Mouse (Mus musculus): ENCODE results near the gene Gm13889.
A peak's percentile ranks its signal among the peaks of the same experiment; 100 is the strongest.

Gene Gm13889

GRCm38 (mm10) chr2:93956908-93957784 lies at the start of gene Gm13889:
Gene Gm13889, minus strand, starts transcription at chr2:93957201.
- DNase-seq: peak; percentile 63 to 70

DNA sequence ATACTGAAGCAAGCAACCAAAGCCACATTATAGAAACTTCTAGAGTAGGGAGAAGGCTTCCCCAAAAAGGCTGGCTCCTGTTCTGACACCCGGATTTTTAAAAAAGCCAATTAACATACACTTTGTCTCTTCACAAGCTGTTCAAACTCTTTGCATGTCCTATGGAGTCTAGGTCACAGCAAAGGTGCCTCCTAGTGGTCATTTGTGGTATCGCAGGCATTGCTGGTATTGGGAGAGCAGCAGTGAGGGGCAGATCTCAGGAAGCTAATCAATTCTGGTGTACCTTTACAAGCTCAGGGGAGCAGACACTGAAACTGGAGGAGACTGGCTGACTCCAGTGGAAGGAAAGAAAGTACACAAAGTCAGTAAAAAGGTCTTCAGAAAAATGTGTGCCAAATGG lies 45.3 kb upstream of the Gm13889 start:
- DNase-seq: peak; percentile 48 to 87

DNA sequence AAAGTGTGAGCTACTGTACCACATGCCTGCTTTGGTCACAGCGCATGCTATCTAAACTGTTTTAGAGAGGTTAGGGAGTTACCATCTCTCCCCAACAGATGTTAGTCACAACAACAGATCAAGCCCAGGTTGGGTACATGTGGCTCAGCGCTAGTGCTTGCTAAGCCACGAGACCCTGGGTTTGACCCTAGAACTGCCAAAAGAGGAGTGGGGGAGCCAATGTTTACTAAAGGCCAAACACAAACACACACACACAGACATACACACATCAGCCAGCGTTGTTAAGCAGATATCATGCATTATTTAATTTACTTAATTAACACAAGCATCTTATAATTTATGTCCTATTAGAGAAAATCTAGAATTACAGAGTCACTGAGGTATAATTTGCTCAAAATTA lies 44.9 kb upstream of the Gm13889 start:
- DNase-seq: no peak

DNA sequence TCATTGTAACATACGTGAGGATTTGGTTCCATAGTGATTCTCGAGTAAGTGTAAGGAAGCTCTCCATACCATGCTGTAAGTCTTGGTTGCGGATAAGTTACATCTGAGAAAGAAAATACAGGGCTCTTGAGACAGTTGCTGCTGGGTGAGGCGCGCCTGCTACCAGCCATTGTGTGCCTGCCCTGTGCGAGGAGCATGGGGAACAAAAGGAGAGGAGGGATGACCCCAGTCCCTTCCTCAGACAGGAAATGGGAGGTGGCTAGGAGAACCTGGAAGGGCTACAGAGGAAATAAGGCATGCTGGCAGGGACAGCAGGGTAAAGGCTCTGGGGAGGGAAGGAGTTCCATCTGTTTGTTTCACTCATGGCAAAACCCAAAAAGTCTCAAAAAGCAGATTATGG lies 44.4 kb upstream of the Gm13889 start:
- DNase-seq: peak; percentile 26 to 29

DNA sequence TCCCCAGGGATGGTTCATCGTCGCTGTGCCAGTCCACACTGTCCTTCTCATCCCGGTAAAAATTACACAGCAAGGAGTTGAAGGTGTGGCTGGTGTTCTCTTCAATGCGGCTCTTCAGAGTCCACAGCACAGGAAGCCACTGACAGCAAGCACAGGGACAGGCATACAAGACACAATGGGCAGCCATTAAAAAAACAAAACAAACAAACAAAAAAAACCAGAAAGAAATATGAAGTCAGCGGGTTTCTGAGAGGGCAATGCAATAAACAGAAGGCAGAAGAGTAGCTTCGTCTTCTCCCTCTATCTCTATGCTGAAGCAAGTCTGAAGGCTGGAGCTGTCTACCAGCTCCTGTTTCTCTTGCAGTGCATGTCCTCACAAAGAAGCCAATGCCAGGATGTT lies 39.3 kb upstream of the Gm13889 start, which contains the start of gene Gm27027:
Gene Gm27027, minus strand, starts transcription at position 101 of the 400 bp plus-strand sequence.
- DNase-seq: no peak

- DNase-seq: no peak
Observed at GRCm38 (mm10) chr2:93992810-93993209, 35.8 kb upstream of the Gm13889 start.

DNA sequence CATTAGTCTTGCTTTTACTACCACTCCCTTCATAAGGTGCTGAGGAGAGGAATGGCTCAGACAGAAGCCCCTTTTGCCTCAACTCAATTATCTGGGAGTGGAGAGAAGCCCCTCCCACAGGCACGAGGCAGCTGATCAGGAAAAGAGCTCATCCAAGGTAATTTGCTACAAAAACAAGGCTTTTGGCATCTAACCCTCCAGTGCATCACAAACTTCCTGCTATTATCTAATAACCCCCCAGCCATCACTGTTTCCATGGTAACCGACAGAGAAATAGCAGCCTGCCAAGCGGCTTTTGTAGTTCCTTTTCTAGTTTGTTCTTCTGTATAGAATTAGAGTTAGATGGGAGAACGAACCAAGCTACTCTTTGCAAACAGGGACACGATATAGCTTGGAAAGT lies 35.3 kb upstream of the Gm13889 start:
- peak; percentile 39 to 69 for DNase-seq

DNA sequence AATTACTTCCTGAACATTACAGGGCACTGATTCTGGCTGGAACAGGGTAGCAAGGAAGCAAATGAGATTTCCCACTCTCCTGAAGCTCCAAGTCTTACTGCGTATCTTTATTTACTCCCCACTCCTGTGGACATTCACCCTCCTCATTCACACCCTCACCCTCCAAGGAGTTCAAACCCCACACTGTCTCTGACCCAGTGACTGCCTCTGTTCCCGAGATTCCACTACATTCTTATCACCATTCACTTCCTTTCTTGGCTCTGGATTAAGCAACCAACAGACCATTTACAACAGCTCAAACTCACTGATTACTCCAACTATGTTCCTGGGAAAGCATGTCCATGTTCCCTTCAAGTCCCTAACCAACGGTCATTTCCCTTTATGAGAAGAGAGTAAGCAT lies 34.3 kb upstream of the Gm13889 start:
- DNase-seq: no peak

GRCm38 (mm10) chr2:93988440-93988839 lies 31.4 kb upstream of the Gm13889 start:
- DNase-seq: no peak

DNA sequence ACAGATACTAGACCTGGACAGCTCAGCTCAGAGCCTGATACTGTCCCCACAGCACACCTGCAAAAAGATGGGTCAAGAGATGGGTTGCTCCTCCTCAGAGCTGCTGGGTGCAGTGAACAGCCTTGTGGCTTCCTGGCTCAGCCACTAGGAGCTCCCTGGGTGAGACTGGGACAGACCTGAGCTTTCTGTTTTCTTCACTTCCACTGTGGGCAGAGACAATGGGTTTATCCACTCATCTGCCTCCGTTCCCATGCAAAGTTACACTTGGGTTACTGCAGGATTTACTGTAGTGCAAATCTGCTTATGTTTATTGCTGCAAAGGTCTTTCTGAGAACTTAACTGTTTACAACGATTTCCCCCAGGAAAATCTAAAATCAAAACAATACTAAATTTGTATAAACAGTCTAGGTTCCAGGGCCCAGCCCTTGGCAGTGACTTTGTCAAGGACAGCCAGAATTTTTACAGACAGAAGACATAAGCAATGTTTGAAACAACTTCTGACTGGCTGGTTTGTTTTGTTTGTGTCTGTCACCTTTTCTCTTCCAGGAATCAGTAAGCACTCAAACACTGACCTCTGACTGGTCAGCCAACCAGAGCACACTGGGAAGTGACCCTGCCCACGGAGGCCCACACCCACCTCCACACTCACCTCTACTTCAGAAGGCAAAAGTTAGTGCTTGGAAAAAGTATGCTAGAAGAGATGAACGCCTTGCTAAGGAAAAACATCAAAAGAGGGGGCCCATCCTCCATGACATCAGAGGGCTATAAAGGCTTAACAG lies 25.6 kb upstream of the Gm13889 start:
- DNase-seq: no peak

GRCm38 (mm10) chr2:93979249-93980120 lies 22.5 kb upstream of the Gm13889 start:
- no peak for DNase-seq

DNA sequence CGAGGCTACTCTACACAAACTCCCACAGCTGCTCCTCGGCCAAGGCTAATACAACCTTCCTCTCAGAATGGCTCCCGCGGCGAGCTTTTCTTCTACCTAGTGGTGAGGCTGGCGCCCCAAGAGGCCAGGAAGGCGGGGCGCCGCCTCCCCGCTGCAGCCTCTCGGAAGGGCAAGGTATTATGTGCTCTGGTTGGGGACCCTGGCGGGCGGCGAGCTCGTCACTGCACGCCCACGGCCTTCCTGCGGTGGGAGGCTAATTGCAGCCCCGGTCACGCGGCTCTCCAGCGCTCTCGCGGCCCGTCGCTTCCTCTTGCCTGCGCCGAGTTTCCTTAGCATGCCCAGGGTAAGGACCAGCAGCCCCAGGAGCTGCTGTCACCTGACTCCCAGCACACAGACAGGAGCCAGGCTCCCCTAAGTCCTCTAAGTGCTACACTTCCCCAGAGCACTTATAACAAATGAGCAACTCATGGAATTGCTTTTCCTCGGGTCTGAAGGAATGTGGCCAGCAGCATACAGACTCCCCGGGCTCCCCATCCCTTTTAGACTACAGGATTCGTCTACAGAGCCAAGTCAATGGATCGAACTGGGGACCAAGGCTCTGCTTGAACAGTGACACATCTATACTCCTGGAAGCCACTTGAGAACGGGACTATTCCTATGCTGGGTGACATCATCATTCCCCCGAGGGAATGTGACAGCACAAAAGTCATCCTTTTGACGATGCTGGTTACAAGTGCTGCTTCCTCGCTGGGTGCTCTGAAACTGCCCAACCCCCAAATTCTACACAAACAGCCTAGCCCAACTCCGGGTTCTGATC lies 19.6 kb upstream of the Gm13889 start:
- peak; percentile 26 to 46 for DNase-seq

DNA sequence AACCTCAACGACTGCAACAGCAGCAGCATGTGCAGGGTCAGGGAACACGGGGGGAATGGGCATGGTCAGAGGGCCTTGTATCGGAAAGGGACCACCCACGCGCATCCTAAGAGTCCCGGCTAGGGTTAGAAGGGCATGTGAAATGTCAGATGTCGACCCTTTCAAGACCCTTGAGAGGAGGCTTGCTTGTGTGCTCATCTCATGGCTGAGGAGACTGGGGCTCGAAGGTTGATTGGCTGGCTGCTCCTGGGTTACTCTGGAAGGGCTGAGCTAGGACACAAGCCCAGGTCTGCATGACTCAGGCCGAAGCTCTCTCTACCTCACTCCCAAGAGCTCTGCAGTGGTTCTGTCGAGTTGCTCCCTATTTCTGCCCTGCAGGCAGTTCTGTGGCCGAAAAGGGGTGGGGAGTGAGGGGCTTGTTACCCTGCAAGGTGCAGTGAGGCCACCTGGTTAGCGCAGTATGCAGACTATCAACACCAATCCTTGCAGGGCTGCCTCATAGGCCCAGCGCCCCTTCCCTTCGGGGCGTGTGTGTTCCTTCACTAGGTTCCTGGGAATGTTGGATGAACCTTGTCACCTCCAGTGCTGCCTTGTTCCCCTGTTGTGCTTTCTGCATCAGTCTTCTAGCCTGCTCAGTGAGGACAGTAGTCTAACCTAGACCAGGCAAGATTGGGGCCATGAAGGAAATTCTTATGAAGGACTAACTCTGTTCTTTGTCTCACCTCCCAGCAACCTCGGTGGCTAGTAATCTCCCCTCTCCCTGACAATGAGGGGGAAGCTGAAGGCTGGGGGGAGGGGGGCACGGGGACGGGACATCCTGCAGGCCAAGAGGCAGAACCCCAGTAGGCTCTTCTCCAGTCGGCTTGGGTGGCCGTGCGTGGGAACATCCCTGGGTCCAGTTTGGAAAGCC lies 18.8 kb upstream of the Gm13889 start:
- DNase-seq: no peak

DNA sequence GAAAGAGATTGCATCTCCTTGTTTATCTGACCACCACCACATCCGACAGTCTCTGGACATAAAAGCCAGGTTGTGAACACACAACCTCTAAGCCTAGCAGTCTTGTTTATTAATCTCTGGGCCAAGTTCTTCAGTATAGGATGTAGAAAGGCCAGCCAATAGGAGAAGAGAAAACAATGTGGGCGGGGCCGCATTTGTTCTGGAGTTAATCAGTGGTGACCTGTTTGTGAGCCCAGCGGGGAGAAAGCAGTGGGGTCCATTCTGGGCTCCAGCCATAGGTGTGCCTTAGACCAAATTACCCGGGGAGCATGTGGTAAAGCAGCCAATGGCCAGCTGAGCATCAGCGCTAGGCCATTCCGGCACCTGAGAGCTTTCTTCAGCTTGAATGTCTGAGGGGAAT lies 18.0 kb upstream of the Gm13889 start:
- DNase-seq: no peak

DNA sequence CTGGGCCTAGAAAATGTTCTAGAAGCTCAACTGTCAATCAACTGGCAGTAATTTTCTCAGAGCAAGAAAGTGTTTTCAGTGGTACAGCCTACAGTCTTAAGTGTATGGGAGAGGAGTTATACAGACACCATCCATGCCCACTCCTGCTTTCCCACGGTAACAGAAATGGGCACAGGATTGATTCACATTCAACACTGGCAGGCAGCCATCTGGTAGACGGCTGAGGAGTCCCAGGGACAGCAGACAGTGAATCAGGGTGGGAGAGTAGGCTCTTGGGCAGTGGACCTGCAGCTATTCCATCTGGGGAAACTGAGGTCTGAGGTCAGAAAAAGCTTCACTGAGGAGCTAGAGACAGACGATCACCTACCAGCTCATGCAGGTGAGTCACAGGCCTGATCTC lies 14.6 kb upstream of the Gm13889 start:
- no peak for DNase-seq

DNA sequence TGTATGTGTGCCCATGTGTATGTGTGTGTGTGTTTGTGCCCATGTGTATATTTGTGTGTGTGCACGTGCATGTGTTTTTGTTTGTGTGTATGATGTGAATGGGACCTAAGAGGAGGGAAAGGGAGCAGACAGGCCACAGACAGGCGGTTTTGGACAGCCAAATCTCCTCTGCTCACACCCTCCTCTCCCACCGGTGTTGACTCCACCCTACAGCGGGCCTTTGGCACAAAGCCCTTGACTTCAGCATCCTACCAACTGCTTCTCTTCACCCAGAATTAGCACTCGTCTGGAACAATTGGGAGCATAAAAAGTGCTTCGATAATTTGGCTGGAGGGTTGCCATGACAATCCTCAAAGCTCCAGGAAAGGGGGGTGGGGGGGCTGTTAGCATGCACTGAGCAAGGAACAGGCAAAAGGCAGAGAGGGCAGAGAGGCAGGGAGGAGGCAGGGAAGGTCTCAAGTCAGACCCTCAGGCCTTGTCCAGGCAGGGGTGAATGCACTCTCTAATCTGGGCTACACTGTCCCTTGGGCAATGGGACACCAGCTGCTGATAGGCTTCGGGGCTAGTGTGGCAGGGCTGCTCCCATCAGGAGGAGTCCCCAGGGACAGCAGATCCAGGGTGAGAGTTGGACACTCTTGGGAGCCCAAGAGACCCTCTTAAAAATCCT lies 7.6 kb upstream of the Gm13889 start:
- no peak for DNase-seq

- DNase-seq: no peak
Observed at GRCm38 (mm10) chr2:93963802-93964201, 6.8 kb upstream of the Gm13889 start.

DNA sequence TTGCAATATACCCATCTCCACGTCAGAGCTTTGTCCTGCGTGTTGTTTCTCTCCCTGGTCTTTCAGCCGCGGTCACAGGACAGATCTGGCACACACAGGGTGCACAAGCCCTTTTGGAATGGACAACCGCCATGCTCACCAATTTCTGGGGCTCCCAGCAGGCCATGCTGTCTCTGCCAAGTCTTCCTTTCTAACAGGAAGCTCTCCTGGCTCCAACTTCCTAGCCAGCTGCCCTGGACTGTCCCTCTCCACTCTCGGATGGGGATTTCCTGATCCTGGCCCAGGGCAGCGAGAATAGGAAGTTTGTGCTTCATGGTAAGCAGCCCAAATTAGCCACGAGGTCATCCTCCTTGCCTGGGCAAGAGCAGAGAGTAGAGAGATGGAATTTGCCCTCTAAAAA lies 4.7 kb upstream of the Gm13889 start:
- peak; percentile 44 to 59 for DNase-seq

DNA sequence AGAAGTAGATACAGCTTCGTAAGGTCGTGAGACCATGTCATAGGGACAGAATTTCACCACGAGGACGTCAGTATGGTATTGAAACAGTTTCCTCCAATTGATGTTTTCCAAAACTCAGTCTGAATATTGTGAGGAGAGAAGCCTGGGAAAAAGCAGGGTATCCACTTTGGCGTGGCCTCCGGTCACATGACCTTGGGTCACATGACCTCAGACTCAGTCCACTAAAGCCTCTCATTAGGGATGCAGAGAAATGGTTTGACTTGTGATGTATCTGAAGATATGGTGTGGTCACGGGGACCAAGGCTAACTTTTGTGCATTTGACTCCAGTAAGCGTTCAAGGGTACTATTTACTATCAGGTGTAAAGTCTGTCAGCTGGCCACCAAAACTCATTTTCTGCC lies 2.3 kb upstream of the Gm13889 start:
- no peak for DNase-seq

DNA sequence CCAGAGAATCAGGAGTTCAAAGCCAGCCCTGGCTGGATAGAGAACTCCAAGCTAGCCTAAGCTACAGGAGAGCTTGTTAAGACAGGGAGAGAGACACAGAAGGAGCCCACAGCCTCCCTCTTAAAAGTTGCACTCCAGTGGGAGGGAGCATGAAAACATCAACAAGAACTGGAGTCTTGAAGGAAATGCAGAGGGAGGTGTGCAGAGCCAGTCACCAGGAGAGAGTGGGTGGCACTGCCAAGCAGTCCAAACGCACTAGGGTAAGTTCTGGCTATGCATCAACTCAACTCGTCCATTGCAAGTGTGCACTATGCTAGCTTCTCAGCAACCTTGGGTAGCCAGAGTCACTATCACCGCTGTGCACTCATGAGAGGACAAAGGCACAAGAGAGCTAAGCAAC lies 1.2 kb upstream of the Gm13889 start:
- no peak for DNase-seq

All from kidney, adult 8-10 months (tissue).